Mouse (Mus musculus): Measurements from ENCODE around the gene Enox1. TPM values are rescaled to one million over a fixed set of nuclear protein-coding genes. Genes with fewer than 3 reads are reported as not detected.

Gene Enox1
- total RNA-seq, 1 experiment from 2014 or later = 6.7 TPM

- DNase-seq = no peak
These were observed 299.5 kb downstream of the Enox1 start for GRCm38 (mm10) chr14:77456066-77456465.

- DNase-seq = no peak
These were observed 300.3 kb downstream of the Enox1 start for GRCm38 (mm10) chr14:77456876-77457275.

GRCm38 (mm10) chr14:77458217-77458616 lies 301.7 kb downstream of the Enox1 start:
- no peak for DNase-seq

GRCm38 (mm10) chr14:77463919-77464318 lies 307.4 kb downstream of the Enox1 start:
- no peak for DNase-seq

GRCm38 (mm10) chr14:77464782-77465181 lies 308.2 kb downstream of the Enox1 start:
- DNase-seq = no peak

- no peak for DNase-seq
These were observed 314.0 kb downstream of the Enox1 start for GRCm38 (mm10) chr14:77470577-77470976.

GRCm38 (mm10) chr14:77473501-77473900 lies 316.9 kb downstream of the Enox1 start:
- DNase-seq = no peak

- DNase-seq = no peak
These were observed 317.5 kb downstream of the Enox1 start for GRCm38 (mm10) chr14:77474026-77474425.

GRCm38 (mm10) chr14:77475134-77475820 lies 318.7 kb downstream of the Enox1 start:
- no peak for DNase-seq

- DNase-seq = no peak
These were observed 321.1 kb downstream of the Enox1 start for GRCm38 (mm10) chr14:77477704-77478103.

GRCm38 (mm10) chr14:77478210-77478609 lies 321.6 kb downstream of the Enox1 start:
- DNase-seq = no peak

- no peak for DNase-seq
These were observed 322.1 kb downstream of the Enox1 start for GRCm38 (mm10) chr14:77478692-77479091.

GRCm38 (mm10) chr14:77483076-77483475 lies 326.5 kb downstream of the Enox1 start:
- DNase-seq = no peak

GRCm38 (mm10) chr14:77484951-77485447 lies 328.4 kb downstream of the Enox1 start:
- peak; percentile 79 for DNase-seq

GRCm38 (mm10) chr14:77490699-77491098 lies 334.1 kb downstream of the Enox1 start:
- no peak for DNase-seq

GRCm38 (mm10) chr14:77491731-77492130 lies 335.2 kb downstream of the Enox1 start:
- no peak for DNase-seq

GRCm38 (mm10) chr14:77499996-77500581 lies 343.5 kb downstream of the Enox1 start:
- no peak for DNase-seq

GRCm38 (mm10) chr14:77504458-77505135 lies 348.0 kb downstream of the Enox1 start:
- peak; percentile 40 for DNase-seq

GRCm38 (mm10) chr14:77506341-77506740 lies 349.8 kb downstream of the Enox1 start:
- no peak for DNase-seq

GRCm38 (mm10) chr14:77508036-77508435 lies 351.5 kb downstream of the Enox1 start:
- DNase-seq = no peak

GRCm38 (mm10) chr14:77509042-77509441 lies 352.5 kb downstream of the Enox1 start:
- DNase-seq = no peak

GRCm38 (mm10) chr14:77509924-77510323 lies 353.4 kb downstream of the Enox1 start:
- DNase-seq = no peak

GRCm38 (mm10) chr14:77511137-77511870 lies 354.7 kb downstream of the Enox1 start:
- DNase-seq = no peak

Data from adrenal gland, postnatal 14 days (tissue).